Mouse (Mus musculus) forebrain, embryonic 11.5 days (tissue): ENCODE data around the gene Homez. TPM values are rescaled to one million over a fixed set of nuclear protein-coding genes. Genes with fewer than 3 reads are reported as not detected.

Experiments
- ATAC-seq: fragments of 200-750 bp; cut with Nextera tagmentation; replicated peaks from 2 replicates; pipeline ENCODE4 v1.8.0; 2017; ENCODE audit warnings: moderate TSS enrichment; ENCODE audit not compliant: low FRiP score
- DNase-seq: peaks from one replicate; pipeline ENCODE4 v3.0.0-alpha.2; 2017; ENCODE audit warnings: low spot score
- H3K27ac ChIP-seq: fragments of 300-500 bp; sonication (generic); 2 replicates; pipeline ENCODE4 v1.5.1; 2014; ENCODE audit warnings: low read depth, low read length
- H3K27me3 ChIP-seq: fragments of 300-500 bp; sonication (generic); 2 replicates; pipeline ENCODE4 v1.6.1; 2014; ENCODE audit warnings: mild to moderate bottlenecking, low read length, mixed read lengths; ENCODE audit not compliant: control insufficient read depth, insufficient read depth
- H3K36me3 ChIP-seq: fragments of 300-500 bp; sonication (generic); 2 replicates; pipeline ENCODE4 v1.6.1; 2014; ENCODE audit warnings: mild to moderate bottlenecking, low read length, moderate library complexity, mixed read lengths; ENCODE audit not compliant: control insufficient read depth, insufficient read depth
- H3K4me1 ChIP-seq: fragments of 300-500 bp; sonication (generic); replicated peaks from 2 replicates; pipeline ENCODE4 v1.6.1; 2014; ENCODE audit warnings: low read length, mixed read lengths; ENCODE audit not compliant: control insufficient read depth, insufficient read depth
- H3K4me2 ChIP-seq: fragments of 300-500 bp; sonication (generic); 2 replicates; pipeline ENCODE4 v1.6.1; 2014; ENCODE audit warnings: low read depth, mild to moderate bottlenecking, low read length, moderate library complexity, mixed read lengths; ENCODE audit not compliant: severe bottlenecking
- H3K4me3 ChIP-seq: fragments of 300-500 bp; sonication (generic); 2 replicates; pipeline ENCODE4 v1.5.1; 2014; ENCODE audit warnings: low read depth, low read length
- H3K9ac ChIP-seq: fragments of 300-500 bp; sonication (generic); 2 replicates; pipeline ENCODE4 v1.6.1; 2014; ENCODE audit warnings: low read length
- H3K9me3 ChIP-seq: fragments of 300-500 bp; sonication (generic); 2 replicates; pipeline ENCODE4 v1.6.1; 2016; ENCODE audit warnings: low read length, mixed read lengths; ENCODE audit not compliant: control insufficient read depth
- WGBS: fragments of 180-500 bp; shearing (Covaris S2); extraction: QIAGEN DNeasy Blood & Tissue Kit; methylation state at CpG from one replicate; pipeline ENCODE4 v1.1.7; 2014; 5-methylcytosine and 5-hydroxymethylcytosine counted together
- polyA plus RNA-seq: library from polyadenylated mRNA; unstranded; fragments of >200 nt; fragmentation: Nextera tagmentation; extraction: Ambion mirVana; gene quantifications from 2 replicates; pipeline ENCODE4 v1.2.1, GENCODE M21; 2014

The Homez gene
- polyA plus RNA-seq, 1 experiment from 2014 or later: 16.1 TPM

DNA sequence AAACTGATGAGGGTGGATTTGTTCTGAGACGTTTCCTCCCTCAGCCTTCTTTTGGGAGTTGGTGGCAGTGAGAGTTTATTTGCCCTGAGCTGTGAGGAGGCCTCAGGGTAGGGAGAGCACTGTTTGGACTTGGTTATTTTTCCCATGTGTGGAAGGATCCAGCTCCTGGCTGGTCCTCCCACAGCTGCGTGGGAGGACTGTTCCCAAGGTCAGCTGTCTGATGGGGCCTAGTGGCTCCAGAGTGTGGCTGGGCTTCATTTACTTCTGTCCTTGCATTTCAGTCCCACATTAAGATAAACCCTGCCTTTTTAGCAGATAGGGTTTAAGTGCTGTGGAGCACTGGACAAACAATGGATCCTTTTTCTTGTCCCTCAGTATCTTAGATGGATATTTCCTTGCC lies 26.7 kb upstream of the Homez start:
- Histone ChIP-seq H3K36me3 (peaks cover 8% of the 10 kb centered on the region), H3K9me3 (no peaks in the 10 kb centered on the region), H3K4me2 (no peak overlapping the region), H3K9ac (no peak overlapping the region), H3K27me3 (no peaks in the 10 kb centered on the region), H3K4me3 (no peak overlapping the region), H3K27ac (no peak overlapping the region), H3K4me1 (peaks cover 7% of the 10 kb centered on the region)
- WGBS: 65% methylated on average over 2 of the region's 2 CpGs
- no peak for ATAC-seq
- no peak for DNase-seq

DNA sequence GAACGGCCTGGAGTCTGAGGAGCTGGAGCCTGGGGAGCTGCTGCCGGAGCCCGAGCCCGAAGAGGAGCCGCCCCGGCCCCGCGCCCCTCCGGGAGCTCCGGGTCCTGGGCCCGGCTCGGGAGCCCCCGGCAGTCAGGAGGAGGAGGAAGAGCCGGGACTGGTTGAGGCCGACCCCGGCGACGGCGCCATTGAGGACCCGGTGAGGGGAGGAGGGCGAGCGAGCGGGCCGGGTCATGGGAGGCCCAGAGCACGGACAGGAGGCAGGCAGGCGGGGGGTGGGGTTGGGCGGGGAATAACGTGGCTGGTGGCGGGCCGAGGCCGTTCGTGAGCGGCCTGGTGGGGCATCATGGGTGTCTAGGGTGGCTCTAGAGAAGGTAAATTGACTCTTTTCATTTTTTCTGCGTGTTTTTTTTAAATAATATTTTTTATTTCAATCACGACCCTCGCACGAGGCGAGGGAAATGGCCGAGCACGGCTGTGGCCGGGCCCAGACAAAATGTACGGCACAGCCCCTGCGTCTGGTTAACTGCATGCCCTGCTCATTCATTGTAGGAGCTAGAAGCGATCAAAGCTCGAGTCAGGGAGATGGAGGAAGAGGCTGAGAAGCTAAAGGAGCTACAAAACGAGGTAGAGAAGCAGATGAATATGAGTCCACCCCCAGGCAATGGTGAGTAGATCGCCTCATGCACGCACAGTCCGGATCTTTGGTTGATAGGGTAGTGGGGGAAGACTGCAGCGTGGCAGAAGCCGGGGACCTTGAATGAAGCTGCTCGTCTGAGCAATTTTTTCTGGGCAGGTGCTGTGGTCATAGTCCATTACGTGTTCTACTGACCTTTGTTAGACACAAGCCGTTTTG lies 23.8 kb upstream of the Homez start:
- peak overlapping the region; percentile 79 for H3K4me2 ChIP-seq
- H3K27me3 ChIP-seq: no peaks in the 10 kb centered on the region
- H3K36me3 ChIP-seq: peaks cover 8% of the 10 kb centered on the region
- ATAC-seq: peak; percentile 67
- DNase-seq: peak; percentile 86
- WGBS: under 1% methylated on average over 54 of the region's 54 CpGs
- H3K4me1 ChIP-seq: peaks cover 7% of the 10 kb centered on the region
- H3K9me3 ChIP-seq: no peaks in the 10 kb centered on the region
- peak overlapping the region; percentile 92 for H3K27ac ChIP-seq
- peak overlapping the region; percentile 99 for H3K4me3 ChIP-seq
- H3K9ac ChIP-seq: peak overlapping the region; percentile 99

DNA sequence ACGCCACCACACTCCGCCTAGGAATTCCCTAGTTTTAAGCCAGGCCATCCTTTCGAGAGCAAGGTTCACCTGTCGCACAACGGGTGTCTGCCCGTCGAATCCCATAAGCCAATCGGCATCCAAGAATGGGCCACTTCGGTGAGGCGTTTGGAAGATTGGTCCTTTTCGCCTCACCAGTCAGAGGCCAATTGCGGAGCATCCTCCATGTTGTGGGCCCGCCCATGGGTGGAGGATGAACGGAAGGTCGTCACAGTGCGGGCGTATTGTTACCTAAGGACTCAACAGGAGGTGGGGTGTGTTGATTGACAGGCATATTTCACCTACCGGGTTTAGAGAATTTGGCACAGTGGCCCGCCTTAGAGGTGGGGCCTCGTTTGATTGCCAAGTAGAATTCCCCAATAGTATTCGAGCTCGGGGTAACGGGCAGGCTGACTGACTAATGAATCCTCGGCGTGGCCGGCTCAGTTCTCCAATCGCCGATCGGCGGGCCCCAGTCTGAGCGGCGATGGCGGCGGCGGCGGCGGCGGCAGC lies 23.0 kb upstream of the Homez start:
- H3K9me3 ChIP-seq: no peaks in the 10 kb centered on the region
- H3K4me2 ChIP-seq: peak overlapping the region; percentile 53
- peaks cover 8% of the 10 kb centered on the region for H3K36me3 ChIP-seq
- H3K27me3 ChIP-seq: no peaks in the 10 kb centered on the region
- ATAC-seq: peak; percentile 98
- DNase-seq: peak; percentile 97
- under 1% methylated on average over 38 of the region's 38 CpGs for WGBS
- H3K4me1 ChIP-seq: peaks cover 7% of the 10 kb centered on the region
- H3K27ac ChIP-seq: peak overlapping the region; percentile 92
- H3K9ac ChIP-seq: peak overlapping the region; percentile 99
- peak overlapping the region; percentile 99 for H3K4me3 ChIP-seq

DNA sequence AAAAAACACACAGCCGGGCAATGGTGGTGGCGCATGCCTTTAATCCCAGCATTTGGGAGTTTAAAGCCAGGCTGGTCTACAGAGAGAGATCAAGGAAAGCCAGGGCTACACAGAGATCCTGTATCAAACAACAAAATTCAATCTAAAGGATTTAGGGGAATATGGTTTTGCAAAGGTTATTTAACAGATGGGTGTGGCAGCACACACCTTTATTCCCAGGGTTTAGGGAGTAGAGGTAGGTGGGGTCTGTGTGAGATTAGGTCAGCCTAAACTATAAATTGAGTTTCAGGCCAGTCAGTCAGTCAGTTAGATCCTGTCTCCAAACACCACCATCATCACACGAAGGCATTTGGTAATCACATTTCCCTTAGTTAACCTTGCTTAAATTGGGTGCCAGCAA lies 21.4 kb upstream of the Homez start, which contains the start of gene Pabpn1:
Pabpn1 (plus strand) TSS at position 301 of the 400 bp plus-strand sequence.
- Histone ChIP-seq H3K9ac (peak within 1 kb of the TSS; percentile 52), H3K9me3 (no peaks in the 10 kb centered on the region), H3K27ac (peak within 1 kb of the TSS; percentile 69; the same call in 1 of the 2 replicates), H3K4me1 (peaks cover 7% of the 10 kb centered on the region), H3K4me2 (peak within 1 kb of the TSS; percentile 53), H3K27me3 (no peaks in the 10 kb centered on the region), H3K4me3 (peak within 1 kb of the TSS; percentile 99), H3K36me3 (peaks cover 7% of the 10 kb centered on the region)
- 93% methylated on average over 3 of the region's 3 CpGs for WGBS
- ATAC-seq (no peak), DNase-seq (no peak)

DNA sequence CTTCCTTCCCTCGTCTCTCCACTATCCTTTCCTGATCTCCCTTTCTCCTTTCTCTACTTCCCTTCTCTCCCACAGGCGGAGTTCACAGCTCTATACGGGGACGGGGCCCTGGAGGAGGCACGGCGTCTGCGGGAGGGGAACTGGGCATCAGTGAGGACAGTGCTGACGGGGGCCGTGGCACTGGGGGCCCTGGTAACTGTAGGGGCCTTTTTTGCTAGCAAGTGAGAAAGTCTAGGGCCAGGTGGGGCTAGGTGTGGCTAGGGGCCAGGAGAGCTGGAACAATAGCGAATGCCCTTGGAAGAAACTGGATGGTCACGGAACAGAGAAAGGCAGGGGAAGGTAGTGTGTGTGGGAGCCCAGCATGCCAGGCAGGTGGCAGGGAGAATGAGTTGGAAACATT lies 14.5 kb upstream of the Homez start:
- 93% methylated on average over 11 of the region's 11 CpGs for WGBS
- Histone ChIP-seq H3K4me1 (peaks cover 11% of the 10 kb centered on the region; the same call in 1 of the 2 replicates), H3K27me3 (no peaks in the 10 kb centered on the region), H3K4me2 (no peak overlapping the region), H3K36me3 (no peaks in the 10 kb centered on the region), H3K9me3 (no peaks in the 10 kb centered on the region), H3K9ac (no peak overlapping the region), H3K4me3 (no peak overlapping the region), H3K27ac (no peak overlapping the region)
- DNase-seq: no peak
- no peak for ATAC-seq

DNA sequence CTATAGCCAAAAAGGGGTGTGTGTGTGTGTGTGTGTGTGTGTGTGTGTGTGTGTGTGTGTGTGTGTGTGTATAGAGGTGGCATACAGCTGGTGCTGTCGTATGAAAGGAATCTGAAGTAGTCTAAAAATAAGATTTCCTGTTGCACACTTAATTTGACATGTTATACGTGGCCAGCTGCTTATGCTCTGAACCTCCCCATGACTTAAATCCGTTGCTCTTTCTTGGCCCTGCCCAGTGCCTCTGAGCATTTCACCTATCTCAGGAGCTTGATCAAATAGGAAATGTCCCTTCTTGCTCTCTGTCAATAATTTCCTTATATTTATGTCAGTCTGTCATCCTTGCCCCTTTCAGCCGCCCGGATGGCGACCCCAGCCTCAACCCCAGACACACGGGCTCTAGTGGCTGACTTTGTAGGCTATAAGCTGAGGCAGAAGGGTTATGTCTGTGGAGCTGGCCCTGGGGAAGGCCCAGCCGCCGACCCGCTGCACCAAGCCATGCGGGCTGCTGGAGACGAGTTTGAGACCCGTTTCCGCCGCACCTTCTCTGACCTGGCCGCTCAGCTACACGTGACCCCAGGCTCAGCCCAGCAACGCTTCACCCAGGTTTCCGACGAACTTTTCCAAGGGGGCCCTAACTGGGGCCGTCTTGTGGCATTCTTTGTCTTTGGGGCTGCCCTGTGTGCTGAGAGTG lies 13.4 kb upstream of the Homez start:
- WGBS: 34% methylated on average over 21 of the region's 21 CpGs
- H3K27ac ChIP-seq: peak overlapping the region; percentile 72
- H3K4me1 ChIP-seq: peaks cover 11% of the 10 kb centered on the region; the same call in 1 of the 2 replicates
- peak overlapping the region; percentile 80 for H3K4me2 ChIP-seq
- H3K36me3 ChIP-seq: no peaks in the 10 kb centered on the region
- DNase-seq (no peak), ATAC-seq (no peak)
- H3K9ac ChIP-seq: peak overlapping the region; percentile 82
- H3K27me3 ChIP-seq: no peaks in the 10 kb centered on the region
- no peaks in the 10 kb centered on the region for H3K9me3 ChIP-seq
- H3K4me3 ChIP-seq: peak overlapping the region; percentile 60

DNA sequence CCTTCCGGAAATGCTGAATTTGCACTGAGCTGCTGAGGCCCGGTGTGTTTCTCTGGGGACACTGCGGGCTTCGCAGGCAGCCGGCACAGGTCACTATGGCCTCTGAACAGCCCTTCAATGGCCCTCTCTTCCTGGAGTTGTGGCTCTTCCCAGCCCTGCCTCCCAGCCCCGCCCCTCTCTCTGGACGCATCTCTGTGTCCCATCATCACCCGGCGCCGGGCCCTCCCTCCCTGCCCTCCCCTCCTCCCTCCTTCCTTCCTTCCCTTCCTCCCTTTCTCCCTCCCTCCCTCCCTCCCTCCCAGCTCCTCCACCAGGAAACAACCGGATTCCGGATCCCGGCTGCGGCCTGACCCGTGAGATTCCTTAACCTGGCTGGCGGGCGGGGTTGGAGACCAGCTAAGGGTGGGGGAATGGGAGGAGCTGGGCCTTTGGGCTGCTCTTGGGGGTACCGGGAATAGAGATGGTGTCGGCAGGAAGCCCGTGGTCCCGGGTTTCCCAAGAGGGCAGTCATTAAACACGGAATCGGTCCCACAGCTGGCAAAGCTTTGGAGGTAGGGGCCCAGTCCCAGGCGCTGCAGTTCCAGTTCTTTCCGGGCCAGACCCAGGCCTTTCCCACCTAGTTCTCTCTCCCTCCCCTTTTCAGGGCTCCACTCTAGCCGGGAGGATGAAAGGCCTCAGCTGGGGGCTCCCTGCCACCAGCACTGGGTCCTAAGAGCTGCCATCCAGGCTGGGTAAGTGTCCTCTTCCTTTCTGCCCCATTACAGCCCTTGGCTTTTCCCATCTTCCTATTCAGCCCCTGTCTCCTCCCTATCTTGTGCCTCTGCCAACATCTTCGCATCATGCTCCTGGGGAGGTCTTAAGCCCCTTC lies 12.6 kb upstream of the Homez start, which contains the start of the genes Bcl2l2 and Gm20521:
Bcl2l2 (plus strand) TSS at position 224 of the 868 bp plus-strand sequence.
Gm20521 (plus strand) TSS at position 288 of the 868 bp plus-strand sequence.
- Histone ChIP-seq H3K4me1 (peaks cover 11% of the 10 kb centered on the region; the same call in 1 of the 2 replicates), H3K9ac (peak within 1 kb of the TSS; percentile 82), H3K27me3 (no peaks in the 10 kb centered on the region), H3K27ac (peak within 1 kb of the TSS; percentile 72), H3K9me3 (no peaks in the 10 kb centered on the region), H3K4me2 (peak within 1 kb of the TSS; percentile 80), H3K4me3 (peak within 1 kb of the TSS; percentile 60), H3K36me3 (no peaks in the 10 kb centered on the region)
- peak; percentile 93 for DNase-seq
- WGBS: under 1% methylated on average over 26 of the region's 27 CpGs
- ATAC-seq: peak; percentile 88
